Mouse (Mus musculus) ES-E14 (cell line): ENCODE measurements around the gene Ndufb8. TPM values are rescaled to one million over a fixed set of nuclear protein-coding genes. Genes with fewer than 3 reads are reported as not detected.

Source experiments
- DNase-seq: peaks from one replicate; pipeline ENCODE4 v3.0.0-alpha.2; 2013; ENCODE audit warnings: low read depth, low spot score
- H3K27ac ChIP-seq: 2 replicates; pipeline ENCODE4 v1.5.1; 2012; ENCODE audit warnings: low read depth, mild to moderate bottlenecking, low read length, moderate library complexity, mixed read lengths; ENCODE audit not compliant: poor library complexity, insufficient read depth, severe bottlenecking
- H3K36me3 ChIP-seq: 2 replicates; pipeline ENCODE4 v1.6.1; 2012; ENCODE audit warnings: mild to moderate bottlenecking, low read length, moderate library complexity, mixed read lengths; ENCODE audit not compliant: control insufficient read depth, poor library complexity, insufficient read depth, severe bottlenecking
- H3K4me1 ChIP-seq, 2 experiments: fragments of 150-350 bp in 1 of 2; sonication (generic) in 1 of 2; 2 replicates each; pipeline ENCODE4 v1.6.1; 2012; ENCODE audit warnings: low read length in 2 of 2, mild to moderate bottlenecking in 1 of 2, mixed read lengths in 1 of 2; ENCODE audit not compliant: control insufficient read depth in 2 of 2, insufficient read depth in 2 of 2, poor library complexity in 1 of 2
- H3K4me3 ChIP-seq, 2 experiments: fragments of 150-350 bp in 1 of 2; sonication (generic) in 1 of 2; 2 replicates each; pipeline ENCODE4 v1.5.1; 2012; ENCODE audit warnings: low read length in 2 of 2, low read depth in 1 of 2, mild to moderate bottlenecking in 1 of 2, mixed read lengths in 1 of 2; ENCODE audit not compliant: insufficient read depth in 1 of 2, poor library complexity in 1 of 2, severe bottlenecking in 1 of 2
- H3K9ac ChIP-seq: 2 replicates; pipeline ENCODE4 v1.6.1; 2012; ENCODE audit warnings: low read depth, mild to moderate bottlenecking, low read length, mixed read lengths; ENCODE audit not compliant: poor library complexity, insufficient read depth, severe bottlenecking
- H3K9me3 ChIP-seq: fragments of 150-350 bp; sonication (generic); 2 replicates; pipeline ENCODE4 v1.6.1; 2012; ENCODE audit warnings: low read depth, mild to moderate bottlenecking, low read length; ENCODE audit not compliant: control insufficient read depth, insufficient read depth
- CHD2 ChIP-seq: IDR thresholded peaks from 2 replicates; pipeline ENCODE4 v1.6.1; 2014; ENCODE audit warnings: mild to moderate bottlenecking, low read depth, low read length, inconsistent platforms
- HCFC1 ChIP-seq: IDR thresholded peaks from 2 replicates; pipeline ENCODE4 v1.6.1; 2012; ENCODE audit warnings: low read length, inconsistent platforms, borderline replicate concordance; ENCODE audit not compliant: insufficient read depth
- MAFK ChIP-seq: IDR thresholded peaks from 2 replicates; pipeline ENCODE4 v1.6.1; 2014; ENCODE audit warnings: mild to moderate bottlenecking, low read depth, low read length, inconsistent platforms; ENCODE audit not compliant: insufficient read depth
- ZC3H11A ChIP-seq: IDR thresholded peaks from 2 replicates; pipeline ENCODE4 v1.6.1; 2012; ENCODE audit warnings: low read depth, mild to moderate bottlenecking, inconsistent platforms, low read length, borderline replicate concordance
- ZNF384 ChIP-seq: IDR thresholded peaks from 2 replicates; pipeline ENCODE4 v1.6.1; 2012; ENCODE audit warnings: low read depth, low read length, inconsistent platforms
- in situ Hi-C, 2 experiments: fragments of 600-800 bp; cut with MboI; formaldehyde crosslinking; loops; one replicate each; pipeline ENCODE4 v1.15.1; 2025; ENCODE audit warnings: low sequenced_read_pairs in 2 of 2, inconsistent platforms in 1 of 2; ENCODE audit not compliant: unreplicated experiment in 2 of 2
- total RNA-seq: library from RNA; depleted of rRNA; stranded (reverse); fragments of 300-350 nt; gene quantifications from 2 replicates; pipeline ENCODE4 v1.2.3, GENCODE M21; 2012

Ndufb8 gene
- total RNA-seq, 1 experiment, result 431 TPM

DNA sequence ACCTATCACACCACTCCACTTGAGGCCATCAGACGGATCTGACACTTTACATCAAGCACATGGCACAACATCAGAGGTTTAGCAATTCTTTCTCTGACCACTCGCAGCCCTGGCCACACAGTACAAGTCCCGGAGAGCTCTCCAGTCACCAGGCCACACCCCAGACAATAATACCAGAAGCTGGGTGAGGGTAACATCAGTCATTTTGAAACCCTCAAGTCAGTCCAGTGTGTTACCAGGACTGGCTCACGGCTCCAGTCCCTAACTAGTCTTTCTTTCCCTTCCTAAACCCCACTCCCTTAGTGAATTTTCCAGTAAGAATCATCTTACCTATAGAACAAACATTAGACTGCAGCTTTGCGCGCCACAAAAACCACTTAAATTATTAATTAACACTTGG is 25.2 kb downstream of the Ndufb8 start:
- Histone ChIP-seq H3K27ac (no peak overlapping the region), H3K4me3 (no peak overlapping the region), H3K9me3 (no peaks in the 10 kb centered on the region), H3K9ac (no peak overlapping the region), H3K4me1 (no peaks in the 10 kb centered on the region; a peak in 1 of 4 replicates), H3K36me3 (no peaks in the 10 kb centered on the region; the same call in 1 of the 2 replicates)
- in situ Hi-C loops, result no loop called here
- no peak for DNase-seq
- TF ChIP-seq ZC3H11A, result no peak
- no peak for TF ChIP-seq MAFK
- no peak for TF ChIP-seq CHD2
- TF ChIP-seq HCFC1, result no peak
- no peak for TF ChIP-seq ZNF384

DNA sequence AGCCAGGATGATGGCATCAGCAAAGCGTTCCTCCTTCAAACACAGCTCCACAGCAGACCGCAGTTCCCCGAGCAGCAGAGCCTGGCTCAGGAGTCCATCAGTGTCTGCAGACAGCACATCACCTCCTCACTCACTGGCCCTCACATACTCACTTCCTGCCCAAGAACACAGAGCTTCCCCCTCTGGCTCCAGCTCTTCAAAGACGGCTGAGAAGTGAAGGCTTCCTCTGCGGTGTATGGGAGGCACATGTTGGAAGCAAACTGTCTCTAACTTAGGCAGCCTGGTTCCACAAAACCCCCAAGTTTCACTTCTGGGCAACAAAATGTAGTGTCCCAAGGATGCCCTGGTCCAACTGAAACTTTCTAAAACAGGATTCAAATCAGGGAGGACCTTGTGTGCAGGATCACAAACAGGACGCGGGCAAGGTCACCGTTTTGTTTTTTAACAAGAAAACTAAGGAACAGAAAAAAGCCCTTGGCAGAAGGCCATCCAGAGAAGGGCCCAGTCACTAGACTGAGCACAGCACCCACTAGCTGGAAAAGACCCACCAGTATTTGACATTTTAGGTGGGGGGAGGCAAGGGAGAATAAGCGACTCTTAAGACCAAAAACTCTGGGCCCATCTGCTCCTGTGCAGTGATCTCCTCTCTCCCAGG is 29.6 kb downstream of the Ndufb8 start:
- TF ChIP-seq HCFC1 (no peak), CHD2 (no peak), MAFK (no peak), ZC3H11A (no peak), ZNF384 (no peak)
- DNase-seq, result no peak
- H3K36me3 ChIP-seq, result no peaks in the 10 kb centered on the region; the same call in 1 of the 2 replicates
- no peak overlapping the region for H3K4me3 ChIP-seq
- no peak overlapping the region for H3K27ac ChIP-seq
- no peak overlapping the region for H3K9ac ChIP-seq
- H3K4me1 ChIP-seq, result no peaks in the 10 kb centered on the region
- in situ Hi-C loops, result no loop called here
- no peaks in the 10 kb centered on the region for H3K9me3 ChIP-seq

DNA sequence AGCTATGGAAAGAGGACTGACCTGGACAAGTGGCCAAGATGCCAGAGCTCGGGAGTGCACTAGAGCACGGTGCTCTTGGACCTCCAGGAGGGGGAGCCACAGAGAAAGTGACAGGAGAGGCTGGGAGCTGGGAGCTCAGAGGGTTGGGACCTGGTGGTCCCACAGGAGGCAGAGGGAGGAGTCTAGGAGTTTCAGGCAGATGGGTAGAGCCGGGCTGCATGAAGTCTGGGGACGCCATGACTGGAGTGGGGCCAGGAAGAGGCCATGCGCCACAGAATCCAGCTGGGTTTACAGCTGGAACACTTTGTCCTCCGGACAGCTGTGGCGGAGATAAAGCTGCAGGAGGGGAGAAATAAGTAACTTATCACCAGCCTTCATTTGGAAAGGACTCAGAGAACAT is 36.1 kb downstream of the Ndufb8 start:
- Histone ChIP-seq H3K4me1 (peaks cover 0 to 12% of the 10 kb centered on the region in 2 experiments; a peak in 2 of 4 replicates), H3K4me3 (no peak overlapping the region), H3K9ac (no peak overlapping the region; the same call in 1 of the 2 replicates), H3K27ac (no peak overlapping the region; the same call in 1 of the 2 replicates), H3K36me3 (no peaks in the 10 kb centered on the region), H3K9me3 (no peaks in the 10 kb centered on the region)
- in situ Hi-C loops, result no loop called here
- peak; percentile 65 for DNase-seq
- TF ChIP-seq HCFC1 (no peak), ZNF384 (no peak)

DNA sequence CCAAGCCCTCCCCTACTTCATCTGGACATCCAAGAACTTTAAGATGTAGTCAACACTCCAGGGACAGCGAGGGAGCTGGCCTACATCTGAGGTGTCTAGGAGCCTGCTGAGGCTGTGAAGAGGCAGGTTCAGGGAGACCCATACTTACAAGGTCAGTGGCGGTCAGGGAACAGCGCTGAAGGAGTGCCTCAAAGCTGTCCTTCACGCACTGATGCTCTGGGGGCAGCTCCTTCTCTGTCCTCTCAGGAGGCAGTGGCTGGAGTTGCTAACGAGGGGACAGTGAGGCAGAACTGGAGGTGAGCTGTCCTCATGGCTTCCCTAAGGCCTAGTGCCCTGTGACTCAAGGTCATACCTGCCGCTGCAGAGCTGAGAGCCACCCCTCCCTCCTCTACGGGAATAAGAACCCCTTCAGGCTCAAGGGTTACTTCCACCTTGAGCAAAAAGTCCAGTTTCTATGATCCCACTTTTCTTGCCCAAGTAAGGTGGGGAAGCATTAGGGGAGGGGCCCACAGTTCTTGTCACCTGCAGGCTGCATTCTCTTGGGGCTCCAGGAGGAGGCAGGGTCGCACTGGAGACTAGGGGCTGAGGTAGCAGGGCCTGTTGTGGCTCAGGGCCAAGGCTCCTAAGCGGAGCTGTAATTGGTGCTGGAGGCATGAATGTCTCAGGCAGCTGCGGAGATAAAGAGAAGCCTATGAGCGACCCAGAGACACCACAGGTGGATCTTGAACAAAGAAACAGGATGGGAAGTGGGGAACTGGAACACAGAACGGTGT is 37.1 kb downstream of the Ndufb8 start:
- peaks cover 0 to 12% of the 10 kb centered on the region in 2 experiments; a peak in 2 of 4 replicates for H3K4me1 ChIP-seq
- no peaks in the 10 kb centered on the region for H3K36me3 ChIP-seq
- in situ Hi-C loops, result no loop called here
- H3K27ac ChIP-seq, result no peak overlapping the region
- TF ChIP-seq ZNF384, result no peak
- no peak for TF ChIP-seq CHD2
- peak; percentile 31; the same call in 1 of the 2 replicates for TF ChIP-seq ZC3H11A
- H3K4me3 ChIP-seq, result no peak overlapping the region
- H3K9me3 ChIP-seq, result no peaks in the 10 kb centered on the region
- peak; percentile 53 for DNase-seq
- H3K9ac ChIP-seq, result no peak overlapping the region

DNA sequence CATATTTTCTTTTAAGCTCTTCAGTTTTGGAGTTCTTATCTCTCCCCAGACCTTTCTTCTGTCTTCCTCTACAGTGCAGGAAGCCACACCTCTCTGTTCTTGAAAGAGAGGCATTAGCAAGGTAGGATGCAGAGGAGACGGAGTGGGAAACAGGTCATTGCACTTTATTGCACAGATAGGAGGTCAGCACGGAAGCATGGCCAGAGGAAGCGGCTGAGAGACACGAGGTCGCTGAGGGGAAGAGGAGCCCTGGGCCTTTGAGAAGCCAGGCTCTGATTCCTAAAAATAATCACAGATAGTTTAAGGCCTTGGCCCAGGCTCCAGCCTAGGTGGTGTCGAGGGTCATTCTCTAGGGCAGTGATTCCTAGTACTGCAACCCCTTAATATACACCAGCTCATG is 39.5 kb downstream of the Ndufb8 start:
- Histone ChIP-seq H3K36me3 (no peaks in the 10 kb centered on the region), H3K4me3 (no peak overlapping the region), H3K4me1 (peaks cover 0 to 15% of the 10 kb centered on the region in 2 experiments; a peak in 2 of 4 replicates), H3K27ac (no peak overlapping the region), H3K9ac (no peak overlapping the region), H3K9me3 (no peaks in the 10 kb centered on the region)
- no peak for TF ChIP-seq ZNF384
- TF ChIP-seq MAFK, result no peak
- TF ChIP-seq ZC3H11A, result no peak
- TF ChIP-seq CHD2, result no peak
- DNase-seq, result no peak
- in situ Hi-C loops, result no loop called here
